Mouse (Mus musculus) naive thymus-derived CD4-positive, alpha-beta T cell, adult 2 months (primary cell): ENCODE data around the gene Alox5.
"Not testable (repeated sequence)": the region's sequence is repeated elsewhere in the genome, so short reads cannot be mapped to it uniquely, and the experiment has no call there.

Experiments used
- DNase-seq: peaks from one replicate; pipeline ENCODE4 v3.0.0-alpha.2; 2011; ENCODE audit warnings: low read depth

The Alox5 gene

DNA sequence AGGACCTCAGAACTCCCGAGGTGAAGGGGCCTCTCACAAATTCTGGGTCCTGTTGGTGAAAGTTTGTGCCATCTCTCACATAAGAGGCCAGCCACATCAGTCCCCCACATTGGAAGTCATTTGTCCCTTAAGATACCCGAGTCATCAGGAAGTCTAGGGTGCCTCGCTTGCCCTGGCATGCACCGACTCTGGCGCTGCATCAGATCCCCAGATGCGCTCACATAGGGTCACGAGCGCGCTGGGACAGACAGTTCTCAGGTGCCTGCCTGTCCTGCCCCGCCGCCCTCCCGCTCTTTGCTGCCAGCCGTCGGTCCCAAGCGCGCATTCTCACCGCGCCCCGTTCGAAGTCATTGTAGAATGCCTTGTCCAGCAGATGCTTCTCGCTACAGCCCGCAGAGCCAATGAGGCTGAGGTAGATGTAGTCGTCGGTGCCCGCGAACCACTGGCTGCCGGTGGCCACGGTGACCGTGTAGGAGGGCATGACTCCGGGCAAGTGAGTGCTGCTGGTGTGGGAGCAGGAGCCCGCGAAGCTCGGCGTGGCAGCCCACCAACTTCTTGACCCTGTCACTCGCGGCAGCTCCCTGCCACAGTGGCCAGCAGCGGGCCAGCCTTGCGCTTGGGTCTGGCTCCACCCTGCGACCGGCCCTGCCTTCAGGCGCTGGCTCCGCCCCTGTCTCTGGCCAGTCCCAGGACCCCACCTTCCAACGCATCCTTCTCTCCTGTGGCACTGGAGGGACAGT is at the start of gene Alox5:
TSS of gene Alox5 (minus strand) at position 635 of the 740 bp plus-strand sequence.
- DNase-seq, result no peak

- not testable (repeated sequence) for DNase-seq
Measured at GRCm38 (mm10) chr6:116506302-116507003, 45.5 kb upstream of the Alox5 start, which contains the start of gene Olfr212. Gene Olfr212, plus strand, starts transcription at chr6:116506516.

- DNase-seq, result no peak
Measured at GRCm38 (mm10) chr6:116495960-116496359, 35.0 kb upstream of the Alox5 start.

GRCm38 (mm10) chr6:116493742-116494141 is 32.8 kb upstream of the Alox5 start:
- no peak for DNase-seq

- no peak for DNase-seq
Measured at GRCm38 (mm10) chr6:116488791-116489190, 27.8 kb upstream of the Alox5 start, which contains the start of gene Olfr211. Gene Olfr211, plus strand, starts transcription at chr6:116489091.

DNA sequence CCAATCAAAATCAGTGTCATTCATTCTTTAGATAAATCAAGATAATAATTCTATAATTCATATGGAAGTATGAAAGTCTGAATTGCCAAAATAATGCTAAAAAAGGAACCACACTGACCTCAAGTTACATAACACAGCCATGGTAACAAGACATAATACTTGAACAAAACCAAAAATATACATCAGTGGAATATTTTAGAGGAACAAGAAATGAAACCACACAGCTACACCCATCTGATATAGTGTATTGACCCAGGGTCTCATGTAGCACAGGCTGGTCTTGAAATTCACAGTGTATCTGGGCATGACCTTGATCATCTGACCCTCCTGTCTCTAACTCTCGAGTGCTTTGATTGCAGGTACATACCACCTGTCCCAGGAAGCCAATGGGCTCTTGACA is 25.9 kb upstream of the Alox5 start:
- no peak for DNase-seq

- no peak for DNase-seq
Measured at GRCm38 (mm10) chr6:116485081-116485480, 24.1 kb upstream of the Alox5 start.

- DNase-seq, result no peak
Measured at GRCm38 (mm10) chr6:116468081-116468480, 7.1 kb upstream of the Alox5 start.

GRCm38 (mm10) chr6:116459232-116459631 is 1.7 kb downstream of the Alox5 start:
- no peak for DNase-seq

DNA sequence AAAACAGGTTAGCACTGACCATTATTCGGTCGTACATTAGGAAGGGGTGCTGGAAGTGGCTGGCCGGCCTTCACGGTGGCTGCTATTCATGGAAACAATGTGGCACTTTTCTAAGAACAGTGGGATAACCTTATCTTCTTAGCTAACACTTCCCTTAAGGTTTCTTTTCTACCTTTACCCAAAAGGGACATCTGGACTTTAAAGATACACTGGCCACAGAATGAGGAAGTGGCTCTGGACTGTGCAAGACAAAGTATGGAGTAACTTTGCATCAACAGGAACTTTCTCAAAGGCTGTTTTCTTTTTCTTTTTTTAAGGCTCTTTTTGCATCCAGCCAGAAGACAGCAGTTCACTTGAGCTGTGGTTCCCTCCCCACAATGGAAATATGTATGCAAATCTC is 2.2 kb downstream of the Alox5 start:
- DNase-seq, result no peak

- no peak for DNase-seq
Measured at GRCm38 (mm10) chr6:116456482-116456881, 4.5 kb downstream of the Alox5 start.

- DNase-seq, result no peak
Measured at GRCm38 (mm10) chr6:116455781-116456180, 5.2 kb downstream of the Alox5 start.

DNA sequence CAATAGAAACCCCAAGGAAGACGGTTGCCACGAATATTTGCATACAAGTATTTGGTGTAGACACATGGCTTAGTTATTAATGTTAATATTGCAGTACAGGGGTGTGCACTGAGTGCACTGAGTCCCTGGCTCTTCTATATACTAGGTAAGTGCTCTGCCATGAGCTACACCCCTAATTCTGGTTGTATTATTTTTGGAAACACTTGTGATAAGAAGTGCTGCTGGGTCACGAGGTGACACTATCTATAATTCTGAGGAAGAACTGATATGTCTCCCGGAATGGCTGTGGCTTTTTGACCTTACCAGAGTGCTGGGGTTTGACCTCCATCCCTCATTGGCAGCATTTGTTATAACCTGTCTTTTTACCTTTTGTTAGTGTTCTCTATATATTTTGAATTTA is 20.1 kb downstream of the Alox5 start:
- DNase-seq, result no peak

- no peak for DNase-seq
Measured at GRCm38 (mm10) chr6:116440447-116440846, 20.5 kb downstream of the Alox5 start.

GRCm38 (mm10) chr6:116439531-116439930 is 21.4 kb downstream of the Alox5 start:
- DNase-seq, result no peak

GRCm38 (mm10) chr6:116438864-116439263 is 22.1 kb downstream of the Alox5 start:
- no peak for DNase-seq

DNA sequence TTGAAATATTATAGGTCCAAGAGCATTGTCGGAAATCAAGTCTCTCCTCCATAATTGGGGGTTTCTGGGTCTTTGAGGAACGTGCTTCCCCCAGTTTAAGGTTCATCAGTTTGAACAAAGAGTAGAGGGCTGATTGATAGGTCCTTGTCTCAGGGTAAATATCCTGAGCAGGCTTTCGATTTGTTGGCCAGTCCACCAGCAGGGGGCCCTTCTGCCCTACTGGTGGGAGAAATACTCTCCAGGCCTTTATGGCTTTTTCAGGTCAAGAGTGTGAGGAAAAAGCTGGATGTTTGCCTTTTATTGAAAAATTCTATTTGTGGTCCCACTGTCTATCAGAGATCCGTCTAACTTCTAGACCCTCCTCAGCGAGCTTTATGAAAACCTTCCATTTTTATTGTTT is 32.7 kb downstream of the Alox5 start:
- no peak for DNase-seq

- no peak for DNase-seq
Measured at GRCm38 (mm10) chr6:116427552-116427951, 33.4 kb downstream of the Alox5 start.

GRCm38 (mm10) chr6:116423664-116424063 is 37.3 kb downstream of the Alox5 start:
- DNase-seq, result no peak

GRCm38 (mm10) chr6:116422991-116423390 is 38.0 kb downstream of the Alox5 start:
- no peak for DNase-seq

DNA sequence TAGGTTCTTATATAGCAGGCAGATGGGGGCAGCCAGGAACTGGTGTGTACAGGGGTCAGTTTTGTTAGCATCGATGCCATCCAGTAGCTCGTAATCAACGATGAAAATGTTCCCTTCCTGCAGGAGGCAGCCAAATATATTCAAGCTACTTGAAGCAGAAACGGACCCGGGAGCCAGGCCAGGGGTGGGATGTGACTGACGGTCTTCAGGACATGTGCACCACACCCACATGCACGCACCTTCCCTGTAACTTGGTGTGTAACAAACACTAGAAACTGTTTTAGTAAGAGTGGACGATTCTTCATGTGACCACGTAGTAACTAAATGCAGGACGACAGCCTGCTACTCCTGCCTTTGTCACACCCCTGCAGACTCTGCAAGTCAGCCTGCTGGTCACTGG is 40.7 kb downstream of the Alox5 start:
- no peak for DNase-seq

DNA sequence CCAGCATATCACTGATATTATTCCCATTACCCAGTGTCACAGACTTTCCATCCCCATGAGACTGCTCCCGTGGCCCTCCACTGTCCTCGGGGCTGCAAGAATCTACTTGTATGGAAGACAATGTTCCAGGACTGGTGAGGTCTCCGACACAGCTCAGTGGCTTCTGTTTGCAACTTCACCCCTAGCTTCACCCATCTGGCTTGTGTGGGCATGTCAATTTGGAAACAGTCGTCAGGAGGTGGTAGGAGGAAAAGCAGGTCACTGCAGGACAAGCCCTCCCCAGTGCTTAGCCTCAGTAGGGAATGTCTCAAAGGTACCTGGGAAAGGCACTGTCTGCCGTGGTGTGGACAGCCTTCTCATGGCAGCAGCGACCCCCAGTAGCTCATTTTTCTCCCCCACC is 41.3 kb downstream of the Alox5 start:
- DNase-seq, result no peak

- no peak for DNase-seq
Measured at GRCm38 (mm10) chr6:116418487-116418886, 42.5 kb downstream of the Alox5 start.
